Mouse (Mus musculus): ENCODE results near the gene Myo16. TPM values are rescaled to one million over a fixed set of nuclear protein-coding genes. Genes with fewer than 3 reads are reported as not detected.

Gene Myo16
- polyA plus RNA-seq, 1 experiment, result 0.44 TPM

DNA sequence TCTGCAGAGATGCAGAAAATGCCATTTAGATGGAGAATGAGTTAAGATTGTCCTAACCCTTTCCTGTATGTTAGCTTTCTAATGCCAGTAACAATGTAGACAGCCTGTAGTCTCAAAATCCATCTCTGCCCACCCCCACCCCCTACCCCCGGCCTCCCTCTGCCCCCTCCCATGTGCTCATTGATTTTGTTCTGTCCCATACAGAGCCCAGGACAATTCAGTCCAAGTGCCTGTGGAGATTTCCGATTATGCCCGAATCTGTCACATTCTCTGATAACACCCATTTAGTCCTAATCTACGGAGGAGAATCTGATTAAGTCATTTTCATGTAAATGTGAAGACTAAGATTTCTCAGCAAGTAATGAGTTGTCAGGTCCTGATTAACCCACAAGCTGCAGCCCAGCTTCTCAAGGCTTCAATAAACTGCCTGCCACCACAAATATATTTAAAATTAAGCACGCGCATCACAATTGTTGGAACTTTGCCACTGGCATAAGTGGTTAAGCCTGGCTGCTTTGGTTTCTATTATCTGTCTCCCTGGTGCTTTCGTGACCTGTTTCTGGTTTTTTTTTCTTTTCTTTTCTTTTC lies 237.5 kb downstream of the Myo16 start:
- TF ChIP-seq CTCF (IDR thresholded peaks at IDR 0.05; ENCODE audit: control insufficient read depth, insufficient read depth, insufficient replicate concordance, low read depth, low read length) (no peak), POLR2A (IDR thresholded peaks at IDR 0.05; ENCODE audit: control insufficient read depth, low read depth, low read length) (no peak)
- Histone ChIP-seq H3K27me3 (ENCODE audit: control insufficient read depth, insufficient read depth, low read length) (no peaks in the 10 kb centered on the region), H3K27ac (ENCODE audit: control insufficient read depth, insufficient read depth, low read depth, low read length) (no peak overlapping the region), H3K4me1 (ENCODE audit: control insufficient read depth, insufficient read depth, low read length) (no peaks in the 10 kb centered on the region), H3K36me3 (ENCODE audit: control insufficient read depth, insufficient read depth, low read length) (no peaks in the 10 kb centered on the region), H3K4me3 (ENCODE audit: control insufficient read depth, low read depth, low read length) (no peak overlapping the region)

- TF ChIP-seq POLR2A (IDR thresholded peaks at IDR 0.05; ENCODE audit: control insufficient read depth, low read depth, low read length) (no peak), CTCF (IDR thresholded peaks at IDR 0.05; ENCODE audit: control insufficient read depth, insufficient read depth, insufficient replicate concordance, low read depth, low read length) (no peak)
- Histone ChIP-seq H3K4me3 (ENCODE audit: control insufficient read depth, low read depth, low read length) (no peak overlapping the region), H3K27ac (ENCODE audit: control insufficient read depth, insufficient read depth, low read depth, low read length) (no peak overlapping the region), H3K27me3 (ENCODE audit: control insufficient read depth, insufficient read depth, low read length) (no peaks in the 10 kb centered on the region), H3K4me1 (ENCODE audit: control insufficient read depth, insufficient read depth, low read length) (no peaks in the 10 kb centered on the region), H3K36me3 (ENCODE audit: control insufficient read depth, insufficient read depth, low read length) (no peaks in the 10 kb centered on the region)
These were observed 238.2 kb downstream of the Myo16 start for GRCm38 (mm10) chr8:10391913-10392312.

DNA sequence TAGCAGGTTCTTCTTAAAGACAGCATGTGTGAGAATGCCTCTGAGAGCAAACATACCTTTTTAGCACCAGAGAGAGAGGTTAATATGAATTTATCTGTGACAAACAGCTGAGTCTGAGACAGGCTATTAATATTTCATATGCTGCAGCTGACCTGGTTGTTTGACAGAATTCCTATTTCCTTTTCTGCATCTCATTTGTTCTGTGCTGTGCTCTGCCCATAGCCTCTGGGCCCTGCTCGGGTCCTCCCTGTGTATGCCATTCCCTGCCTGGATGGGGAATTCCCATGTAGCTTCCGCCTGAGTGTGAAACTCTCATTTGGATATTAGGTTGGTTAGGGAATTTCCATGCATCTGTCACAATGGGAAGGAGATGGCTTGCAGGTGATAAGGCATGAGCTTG lies 240.8 kb downstream of the Myo16 start:
- no peaks in the 10 kb centered on the region for H3K27me3 ChIP-seq (ENCODE audit: control insufficient read depth, insufficient read depth, low read length)
- H3K4me3 ChIP-seq (ENCODE audit: control insufficient read depth, low read depth, low read length), result no peak overlapping the region
- TF ChIP-seq POLR2A (IDR thresholded peaks at IDR 0.05; ENCODE audit: control insufficient read depth, low read depth, low read length) (no peak), CTCF (IDR thresholded peaks at IDR 0.05; ENCODE audit: control insufficient read depth, insufficient read depth, insufficient replicate concordance, low read depth, low read length) (no peak)
- no peaks in the 10 kb centered on the region for H3K4me1 ChIP-seq (ENCODE audit: control insufficient read depth, insufficient read depth, low read length)
- H3K36me3 ChIP-seq (ENCODE audit: control insufficient read depth, insufficient read depth, low read length), result no peaks in the 10 kb centered on the region
- no peak overlapping the region for H3K27ac ChIP-seq (ENCODE audit: control insufficient read depth, insufficient read depth, low read depth, low read length)

GRCm38 (mm10) chr8:10395146-10395545 lies 241.4 kb downstream of the Myo16 start:
- TF ChIP-seq CTCF (IDR thresholded peaks at IDR 0.05; ENCODE audit: control insufficient read depth, insufficient read depth, insufficient replicate concordance, low read depth, low read length) (no peak), POLR2A (IDR thresholded peaks at IDR 0.05; ENCODE audit: control insufficient read depth, low read depth, low read length) (no peak)
- H3K36me3 ChIP-seq (ENCODE audit: control insufficient read depth, insufficient read depth, low read length), result no peaks in the 10 kb centered on the region
- no peaks in the 10 kb centered on the region for H3K27me3 ChIP-seq (ENCODE audit: control insufficient read depth, insufficient read depth, low read length)
- no peak overlapping the region for H3K4me3 ChIP-seq (ENCODE audit: control insufficient read depth, low read depth, low read length)
- H3K27ac ChIP-seq (ENCODE audit: control insufficient read depth, insufficient read depth, low read depth, low read length), result no peak overlapping the region
- no peaks in the 10 kb centered on the region for H3K4me1 ChIP-seq (ENCODE audit: control insufficient read depth, insufficient read depth, low read length)

DNA sequence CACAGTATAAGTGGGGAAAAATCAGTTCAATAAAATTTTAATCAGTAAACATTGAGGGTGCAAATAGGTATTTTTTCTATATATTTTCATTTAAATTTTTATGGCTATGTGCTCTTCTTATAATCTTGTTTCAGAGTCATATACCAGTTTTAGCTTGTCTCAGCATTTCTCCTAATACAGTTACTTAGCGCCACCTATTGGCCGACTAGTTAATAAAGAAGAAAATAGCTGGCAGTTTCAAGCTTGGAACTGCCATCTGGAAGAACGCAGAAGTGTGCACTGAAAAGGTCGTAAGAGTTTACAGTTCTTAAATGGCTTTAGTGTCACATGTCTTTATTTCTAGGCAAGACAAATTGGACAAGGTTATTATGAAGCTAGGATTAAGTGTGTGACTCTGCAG lies 248.9 kb downstream of the Myo16 start:
- H3K36me3 ChIP-seq (ENCODE audit: control insufficient read depth, insufficient read depth, low read length), result no peaks in the 10 kb centered on the region
- no peak overlapping the region for H3K4me3 ChIP-seq (ENCODE audit: control insufficient read depth, low read depth, low read length)
- no peak overlapping the region for H3K27ac ChIP-seq (ENCODE audit: control insufficient read depth, insufficient read depth, low read depth, low read length)
- H3K4me1 ChIP-seq (ENCODE audit: control insufficient read depth, insufficient read depth, low read length), result no peaks in the 10 kb centered on the region
- TF ChIP-seq POLR2A (IDR thresholded peaks at IDR 0.05; ENCODE audit: control insufficient read depth, low read depth, low read length) (no peak), CTCF (IDR thresholded peaks at IDR 0.05; ENCODE audit: control insufficient read depth, insufficient read depth, insufficient replicate concordance, low read depth, low read length) (no peak)
- no peaks in the 10 kb centered on the region for H3K27me3 ChIP-seq (ENCODE audit: control insufficient read depth, insufficient read depth, low read length)

DNA sequence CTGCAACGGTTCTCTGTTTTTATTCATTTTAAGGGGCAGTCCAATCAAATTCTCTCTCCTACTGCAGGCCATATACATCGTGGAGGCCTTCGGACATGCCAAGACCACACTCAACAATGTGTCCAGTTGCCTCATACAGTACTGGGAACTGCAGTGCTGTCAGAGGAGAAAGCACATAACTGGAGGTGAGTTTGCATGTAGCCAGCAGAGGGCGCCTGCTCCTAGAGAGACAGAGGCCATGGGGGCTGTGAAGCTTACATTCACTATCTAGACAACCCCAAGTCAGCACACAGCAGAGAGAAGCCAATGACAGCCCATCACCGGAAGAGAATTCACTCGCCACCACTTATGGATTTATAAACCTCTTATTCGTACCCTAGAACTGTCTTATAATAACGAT lies 251.8 kb downstream of the Myo16 start:
- Histone ChIP-seq H3K36me3 (ENCODE audit: control insufficient read depth, insufficient read depth, low read length) (no peaks in the 10 kb centered on the region), H3K27ac (ENCODE audit: control insufficient read depth, insufficient read depth, low read depth, low read length) (no peak overlapping the region), H3K4me1 (ENCODE audit: control insufficient read depth, insufficient read depth, low read length) (no peaks in the 10 kb centered on the region), H3K4me3 (ENCODE audit: control insufficient read depth, low read depth, low read length) (no peak overlapping the region), H3K27me3 (ENCODE audit: control insufficient read depth, insufficient read depth, low read length) (no peaks in the 10 kb centered on the region)
- TF ChIP-seq CTCF (IDR thresholded peaks at IDR 0.05; ENCODE audit: control insufficient read depth, insufficient read depth, insufficient replicate concordance, low read depth, low read length) (peak; percentile 53; the same call in 1 of the 2 replicates), POLR2A (IDR thresholded peaks at IDR 0.05; ENCODE audit: control insufficient read depth, low read depth, low read length) (no peak)

- Histone ChIP-seq H3K4me1 (ENCODE audit: control insufficient read depth, insufficient read depth, low read length) (no peaks in the 10 kb centered on the region), H3K36me3 (ENCODE audit: control insufficient read depth, insufficient read depth, low read length) (no peaks in the 10 kb centered on the region), H3K27ac (ENCODE audit: control insufficient read depth, insufficient read depth, low read depth, low read length) (no peak overlapping the region), H3K4me3 (ENCODE audit: control insufficient read depth, low read depth, low read length) (no peak overlapping the region), H3K27me3 (ENCODE audit: control insufficient read depth, insufficient read depth, low read length) (no peaks in the 10 kb centered on the region)
- TF ChIP-seq CTCF (IDR thresholded peaks at IDR 0.05; ENCODE audit: control insufficient read depth, insufficient read depth, insufficient replicate concordance, low read depth, low read length) (no peak), POLR2A (IDR thresholded peaks at IDR 0.05; ENCODE audit: control insufficient read depth, low read depth, low read length) (no peak)
These were observed 255.3 kb downstream of the Myo16 start for GRCm38 (mm10) chr8:10409043-10409442.

DNA sequence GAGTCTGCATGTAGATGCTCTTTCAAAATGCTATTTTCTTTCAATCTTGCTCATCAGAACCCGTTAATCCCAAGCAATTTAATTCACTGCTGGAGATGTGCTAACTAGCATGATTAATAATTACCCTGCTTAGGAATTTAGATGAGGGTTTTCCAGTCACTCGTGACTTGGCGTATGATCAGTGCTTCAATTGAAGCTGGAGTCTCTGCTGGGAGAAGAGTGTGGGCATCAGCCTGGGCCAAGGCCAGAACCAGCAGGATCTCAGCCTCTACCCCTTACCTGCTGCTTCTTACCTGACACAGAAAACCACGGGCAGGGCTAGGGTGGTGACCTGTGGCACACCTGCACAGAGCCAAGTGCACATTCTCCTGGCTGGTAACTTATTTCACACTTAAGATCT lies 257.8 kb downstream of the Myo16 start:
- Histone ChIP-seq H3K4me1 (ENCODE audit: control insufficient read depth, insufficient read depth, low read length) (no peaks in the 10 kb centered on the region), H3K36me3 (ENCODE audit: control insufficient read depth, insufficient read depth, low read length) (no peaks in the 10 kb centered on the region), H3K4me3 (ENCODE audit: control insufficient read depth, low read depth, low read length) (no peak overlapping the region), H3K27ac (ENCODE audit: control insufficient read depth, insufficient read depth, low read depth, low read length) (no peak overlapping the region), H3K27me3 (ENCODE audit: control insufficient read depth, insufficient read depth, low read length) (no peaks in the 10 kb centered on the region)
- TF ChIP-seq CTCF (IDR thresholded peaks at IDR 0.05; ENCODE audit: control insufficient read depth, insufficient read depth, insufficient replicate concordance, low read depth, low read length) (no peak), POLR2A (IDR thresholded peaks at IDR 0.05; ENCODE audit: control insufficient read depth, low read depth, low read length) (no peak)

All from testis, adult 2 months (tissue).